Mouse (Mus musculus): ENCODE results near the gene Vwa5b1. TPM values are rescaled to one million over a fixed set of nuclear protein-coding genes. Genes with fewer than 3 reads are reported as not detected.

The Vwa5b1 gene
- polyA plus RNA-seq, 1 experiment from 2014 or later: 0.08 TPM

- Histone ChIP-seq H3K9ac (ENCODE audit: low read depth, low read length) (no peak overlapping the region), H3K4me3 (ENCODE audit: low read depth, low read length) (no peak overlapping the region), H3K27ac (replicated peaks; ENCODE audit: low read depth, low read length) (no peak overlapping the region), H3K36me3 (ENCODE audit: control insufficient read depth, insufficient read depth, low read length) (no peaks in the 10 kb centered on the region), H3K4me2 (ENCODE audit: low read depth, low read length) (no peak overlapping the region), H3K9me3 (ENCODE audit: control insufficient read depth, low read length) (no peaks in the 10 kb centered on the region), H3K27me3 (replicated peaks; ENCODE audit: control insufficient read depth, insufficient read depth, low read length) (peaks cover 16% of the 10 kb centered on the region), H3K4me1 (ENCODE audit: control insufficient read depth, insufficient read depth, low read length) (no peaks in the 10 kb centered on the region)
- DNase-seq (ENCODE audit: low spot score) (no peak), ATAC-seq (ENCODE audit: low read depth) (no peak)
- 65% methylated on average over 4 of the region's 4 CpGs for WGBS
Observed at GRCm38 (mm10) chr4:138548960-138549359, 86.7 kb downstream of the Vwa5b1 start.

- no peak overlapping the region for H3K4me2 ChIP-seq (ENCODE audit: low read depth, low read length)
- peaks cover 10% of the 10 kb centered on the region; the same call in 1 of the 2 replicates for H3K27me3 ChIP-seq (replicated peaks; ENCODE audit: control insufficient read depth, insufficient read depth, low read length)
- no peaks in the 10 kb centered on the region for H3K9me3 ChIP-seq (ENCODE audit: control insufficient read depth, low read length)
- H3K4me3 ChIP-seq (ENCODE audit: low read depth, low read length): no peak overlapping the region
- H3K27ac ChIP-seq (replicated peaks; ENCODE audit: low read depth, low read length): no peak overlapping the region
- H3K4me1 ChIP-seq (ENCODE audit: control insufficient read depth, insufficient read depth, low read length): no peaks in the 10 kb centered on the region; the same call in 1 of the 2 replicates
- WGBS: 10% methylated on average over 10 of the region's 10 CpGs
- H3K36me3 ChIP-seq (ENCODE audit: control insufficient read depth, insufficient read depth, low read length): no peaks in the 10 kb centered on the region
- DNase-seq (ENCODE audit: low spot score): no peak
- ATAC-seq (ENCODE audit: low read depth): no peak
- H3K9ac ChIP-seq (ENCODE audit: low read depth, low read length): no peak overlapping the region
Observed at GRCm38 (mm10) chr4:138548124-138548561, 87.5 kb downstream of the Vwa5b1 start.

GRCm38 (mm10) chr4:138547556-138547955 lies 88.1 kb downstream of the Vwa5b1 start:
- Histone ChIP-seq H3K9me3 (ENCODE audit: control insufficient read depth, low read length) (no peaks in the 10 kb centered on the region), H3K4me3 (ENCODE audit: low read depth, low read length) (no peak overlapping the region), H3K36me3 (ENCODE audit: control insufficient read depth, insufficient read depth, low read length) (no peaks in the 10 kb centered on the region), H3K27ac (replicated peaks; ENCODE audit: low read depth, low read length) (no peak overlapping the region), H3K4me1 (ENCODE audit: control insufficient read depth, insufficient read depth, low read length) (no peaks in the 10 kb centered on the region; the same call in 1 of the 2 replicates), H3K9ac (ENCODE audit: low read depth, low read length) (no peak overlapping the region), H3K27me3 (replicated peaks; ENCODE audit: control insufficient read depth, insufficient read depth, low read length) (peaks cover 8% of the 10 kb centered on the region; the same call in 1 of the 2 replicates), H3K4me2 (ENCODE audit: low read depth, low read length) (no peak overlapping the region)
- ATAC-seq (ENCODE audit: low read depth) (no peak), DNase-seq (ENCODE audit: low spot score) (no peak)
- 21% methylated on average over 6 of the region's 10 CpGs for WGBS

GRCm38 (mm10) chr4:138547041-138547440 lies 88.6 kb downstream of the Vwa5b1 start:
- H3K36me3 ChIP-seq (ENCODE audit: control insufficient read depth, insufficient read depth, low read length): no peaks in the 10 kb centered on the region
- ATAC-seq (ENCODE audit: low read depth) (no peak), DNase-seq (ENCODE audit: low spot score) (no peak)
- no peaks in the 10 kb centered on the region for H3K9me3 ChIP-seq (ENCODE audit: control insufficient read depth, low read length)
- no peak overlapping the region for H3K4me2 ChIP-seq (ENCODE audit: low read depth, low read length)
- no peak overlapping the region for H3K27ac ChIP-seq (replicated peaks; ENCODE audit: low read depth, low read length)
- H3K9ac ChIP-seq (ENCODE audit: low read depth, low read length): no peak overlapping the region
- no peaks in the 10 kb centered on the region; the same call in 1 of the 2 replicates for H3K4me1 ChIP-seq (ENCODE audit: control insufficient read depth, insufficient read depth, low read length)
- WGBS: 59% methylated on average over 6 of the region's 6 CpGs
- H3K27me3 ChIP-seq (replicated peaks; ENCODE audit: control insufficient read depth, insufficient read depth, low read length): peaks cover 8% of the 10 kb centered on the region; the same call in 1 of the 2 replicates
- H3K4me3 ChIP-seq (ENCODE audit: low read depth, low read length): no peak overlapping the region

- WGBS: 76% methylated on average over 11 of the region's 11 CpGs
- no peak for DNase-seq (ENCODE audit: low spot score)
Observed at GRCm38 (mm10) chr4:138546241-138546640, 89.4 kb downstream of the Vwa5b1 start.

GRCm38 (mm10) chr4:138543177-138543576 lies 92.5 kb downstream of the Vwa5b1 start:
- Histone ChIP-seq H3K4me2 (ENCODE audit: low read depth, low read length) (no peak overlapping the region), H3K4me1 (ENCODE audit: control insufficient read depth, insufficient read depth, low read length) (no peaks in the 10 kb centered on the region; the same call in 1 of the 2 replicates), H3K36me3 (ENCODE audit: control insufficient read depth, insufficient read depth, low read length) (no peaks in the 10 kb centered on the region), H3K4me3 (ENCODE audit: low read depth, low read length) (no peak overlapping the region), H3K27me3 (replicated peaks; ENCODE audit: control insufficient read depth, insufficient read depth, low read length) (peaks cover 5% of the 10 kb centered on the region; the same call in 1 of the 2 replicates), H3K9me3 (ENCODE audit: control insufficient read depth, low read length) (no peaks in the 10 kb centered on the region), H3K27ac (replicated peaks; ENCODE audit: low read depth, low read length) (no peak overlapping the region), H3K9ac (ENCODE audit: low read depth, low read length) (no peak overlapping the region)
- WGBS: 42% methylated on average over 12 of the region's 12 CpGs
- ATAC-seq (ENCODE audit: low read depth) (0 out of 2 replicates have a peak, but pooled peaks have one; percentile 47), DNase-seq (ENCODE audit: low spot score) (peak; percentile 80)

More at GRCm38 (mm10) chr4:138546241-138546640, 89.4 kb downstream of the Vwa5b1 start:
- Histone ChIP-seq H3K27me3 (replicated peaks; ENCODE audit: control insufficient read depth, insufficient read depth, low read length) (peaks cover 8% of the 10 kb centered on the region; the same call in 1 of the 2 replicates), H3K9ac (ENCODE audit: low read depth, low read length) (no peak overlapping the region), H3K4me2 (ENCODE audit: low read depth, low read length) (no peak overlapping the region), H3K4me3 (ENCODE audit: low read depth, low read length) (no peak overlapping the region), H3K27ac (replicated peaks; ENCODE audit: low read depth, low read length) (no peak overlapping the region), H3K9me3 (ENCODE audit: control insufficient read depth, low read length) (no peaks in the 10 kb centered on the region), H3K36me3 (ENCODE audit: control insufficient read depth, insufficient read depth, low read length) (no peaks in the 10 kb centered on the region), H3K4me1 (ENCODE audit: control insufficient read depth, insufficient read depth, low read length) (no peaks in the 10 kb centered on the region; the same call in 1 of the 2 replicates)
- ATAC-seq (ENCODE audit: low read depth): no peak

GRCm38 (mm10) chr4:138538084-138538449 lies 97.6 kb downstream of the Vwa5b1 start:
- Histone ChIP-seq H3K4me1 (ENCODE audit: control insufficient read depth, insufficient read depth, low read length) (no peaks in the 10 kb centered on the region), H3K9ac (ENCODE audit: low read depth, low read length) (no peak overlapping the region), H3K4me3 (ENCODE audit: low read depth, low read length) (no peak overlapping the region), H3K9me3 (ENCODE audit: control insufficient read depth, low read length) (no peaks in the 10 kb centered on the region), H3K36me3 (ENCODE audit: control insufficient read depth, insufficient read depth, low read length) (no peaks in the 10 kb centered on the region), H3K27me3 (replicated peaks; ENCODE audit: control insufficient read depth, insufficient read depth, low read length) (no peaks in the 10 kb centered on the region), H3K4me2 (ENCODE audit: low read depth, low read length) (no peak overlapping the region), H3K27ac (replicated peaks; ENCODE audit: low read depth, low read length) (no peak overlapping the region)
- ATAC-seq (ENCODE audit: low read depth): no peak
- DNase-seq (ENCODE audit: low spot score): no peak
- 59% methylated on average over 4 of the region's 4 CpGs for WGBS

GRCm38 (mm10) chr4:138537210-138538083 lies 98.2 kb downstream of the Vwa5b1 start:
- Histone ChIP-seq H3K36me3 (ENCODE audit: control insufficient read depth, insufficient read depth, low read length) (no peaks in the 10 kb centered on the region), H3K9me3 (ENCODE audit: control insufficient read depth, low read length) (no peaks in the 10 kb centered on the region), H3K4me1 (ENCODE audit: control insufficient read depth, insufficient read depth, low read length) (no peaks in the 10 kb centered on the region), H3K9ac (ENCODE audit: low read depth, low read length) (no peak overlapping the region), H3K27ac (replicated peaks; ENCODE audit: low read depth, low read length) (no peak overlapping the region), H3K27me3 (replicated peaks; ENCODE audit: control insufficient read depth, insufficient read depth, low read length) (no peaks in the 10 kb centered on the region), H3K4me3 (ENCODE audit: low read depth, low read length) (no peak overlapping the region), H3K4me2 (ENCODE audit: low read depth, low read length) (no peak overlapping the region)
- ATAC-seq (ENCODE audit: low read depth): peak; percentile 65; the same call in 1 of the 2 replicates
- DNase-seq (ENCODE audit: low spot score): peak; percentile 64
- 36% methylated on average over 10 of the region's 10 CpGs for WGBS
